Mouse (Mus musculus) liver, postnatal 0 days (tissue): ENCODE results near the gene Efhc2.

Source experiments
- CTCF ChIP-seq: sonication (generic); IDR thresholded peaks from 2 replicates; pipeline ENCODE4 v1.5.1; 2016; ENCODE audit warnings: antibody characterized with exemption, low read depth
- EP300 ChIP-seq: IDR thresholded peaks from 2 replicates; pipeline ENCODE4 v1.6.1; 2016; ENCODE audit warnings: antibody characterized with exemption, low read depth, mild to moderate bottlenecking

- TF ChIP-seq CTCF (no peak), EP300 (no peak)
Measured at GRCm38 (mm10) chrX:17175748-17176147, 143.4 kb downstream of the Efhc2 start.
